Mouse (Mus musculus): ENCODE data around the gene Rnf38.
A peak's percentile ranks its signal among the peaks of the same experiment; 100 is the strongest.

The Rnf38 gene

DNA sequence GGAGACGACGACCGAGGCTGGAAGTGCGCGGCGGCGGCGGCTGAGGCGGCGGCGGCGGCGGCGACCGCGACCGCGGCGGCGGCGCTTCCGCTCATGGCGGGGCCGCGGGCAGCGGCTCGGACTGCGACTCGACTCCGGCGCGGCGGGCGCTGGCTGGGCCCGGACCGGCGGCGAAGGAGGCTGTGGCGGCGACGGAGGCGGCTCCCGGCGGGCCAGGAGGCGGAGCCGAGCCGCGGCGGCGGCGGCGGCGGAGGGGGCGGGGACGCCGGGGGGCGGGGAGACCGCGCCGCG, at the start of gene Rnf38:
TSS of gene Rnf38 (minus strand) at position 77 of the 291 bp plus-strand sequence.
- no peak for DNase-seq (ENCODE audit: low spot score)

GRCm38 (mm10) chr4:44281597-44282265, 48.1 kb upstream of the Rnf38 start:
- DNase-seq (ENCODE audit: low spot score) = peak; percentile 25

GRCm38 (mm10) chr4:44271134-44271533, 37.5 kb upstream of the Rnf38 start:
- DNase-seq (ENCODE audit: low spot score) = peak; percentile 31

DNA sequence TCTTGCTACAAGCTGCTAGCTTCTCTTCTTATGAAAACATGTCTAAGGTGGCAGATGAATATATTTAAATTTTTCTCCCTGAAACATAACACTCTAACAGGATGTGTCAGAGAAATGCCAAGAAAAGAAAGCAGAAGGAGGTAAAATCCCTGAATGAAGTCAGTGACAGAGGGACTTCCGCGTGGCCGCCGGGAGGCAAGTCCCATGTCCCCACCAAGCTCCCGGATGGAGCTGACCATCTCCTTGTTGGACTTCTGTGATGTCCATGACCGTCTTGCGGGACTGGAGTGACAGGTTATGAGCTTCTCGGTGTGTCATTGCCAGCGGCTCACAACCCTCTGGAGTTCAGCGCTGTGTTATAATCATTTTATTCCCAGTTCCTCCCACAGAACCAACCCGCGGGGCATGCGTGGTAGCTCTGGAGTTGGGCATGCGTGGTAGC, 35.8 kb upstream of the Rnf38 start:
- DNase-seq (ENCODE audit: low spot score) = no peak

DNA sequence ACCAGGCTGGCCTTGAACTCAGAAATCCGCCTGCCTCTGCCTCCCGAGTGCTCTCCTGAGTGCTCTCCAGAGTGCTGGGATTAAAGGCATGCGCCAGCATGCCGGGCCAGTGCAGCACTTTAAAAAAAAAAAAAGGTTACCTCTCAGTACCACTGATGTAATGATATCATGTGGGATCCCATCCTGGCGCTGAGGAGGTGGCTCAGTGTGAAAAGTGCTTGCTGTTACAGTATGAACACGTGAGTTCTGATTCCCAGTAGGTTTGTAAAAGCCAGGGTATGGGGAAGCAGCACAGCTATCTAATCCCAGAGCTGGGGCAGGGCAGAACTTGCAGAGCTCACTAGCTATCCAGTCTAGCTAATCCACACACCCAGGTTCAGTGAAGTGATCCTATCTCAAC, 33.8 kb upstream of the Rnf38 start:
- no peak for DNase-seq (ENCODE audit: low spot score)

DNA sequence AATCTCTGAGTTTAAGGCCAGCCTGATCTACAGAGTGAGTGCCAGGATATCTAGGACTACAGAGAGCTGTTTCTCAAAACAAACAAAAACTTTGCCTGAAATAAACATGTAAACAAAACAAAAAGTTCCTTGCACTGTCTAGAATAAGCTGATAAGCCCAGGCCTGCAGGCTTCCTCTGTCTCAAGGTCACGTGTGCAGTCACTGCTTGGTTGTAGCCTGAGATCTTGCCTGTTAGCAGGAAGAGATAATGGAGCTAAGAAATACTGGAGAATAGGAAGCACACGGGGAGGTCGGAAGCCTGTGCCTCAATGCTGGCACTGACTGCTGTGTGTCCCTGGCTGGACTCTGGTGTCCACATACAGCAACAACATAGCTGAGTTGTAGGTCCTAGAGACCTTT, 31.9 kb upstream of the Rnf38 start:
- DNase-seq (ENCODE audit: low spot score) = no peak

GRCm38 (mm10) chr4:44260244-44260643, 26.7 kb upstream of the Rnf38 start:
- peak; percentile 36 for DNase-seq (ENCODE audit: low spot score)

DNA sequence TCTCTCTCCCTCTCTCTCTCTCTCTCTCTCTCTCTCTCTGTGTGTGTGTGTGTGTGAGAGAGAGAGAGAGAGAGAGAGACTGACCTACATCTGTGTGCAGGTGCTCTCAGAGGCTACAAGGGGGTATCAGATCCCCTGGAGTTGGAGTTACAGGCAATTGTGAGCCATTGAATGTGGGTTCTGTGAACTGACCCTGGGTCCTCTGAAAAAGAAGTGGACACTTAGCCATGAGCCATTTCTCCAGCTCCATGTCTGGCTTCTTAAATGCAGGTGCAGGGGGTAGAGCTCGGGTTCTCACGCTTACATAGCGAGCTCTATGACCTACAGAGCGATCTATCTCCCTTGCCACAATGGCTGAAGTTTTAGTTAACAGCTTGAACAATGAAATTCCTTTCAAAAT, 25.5 kb upstream of the Rnf38 start:
- no peak for DNase-seq (ENCODE audit: low spot score)

DNA sequence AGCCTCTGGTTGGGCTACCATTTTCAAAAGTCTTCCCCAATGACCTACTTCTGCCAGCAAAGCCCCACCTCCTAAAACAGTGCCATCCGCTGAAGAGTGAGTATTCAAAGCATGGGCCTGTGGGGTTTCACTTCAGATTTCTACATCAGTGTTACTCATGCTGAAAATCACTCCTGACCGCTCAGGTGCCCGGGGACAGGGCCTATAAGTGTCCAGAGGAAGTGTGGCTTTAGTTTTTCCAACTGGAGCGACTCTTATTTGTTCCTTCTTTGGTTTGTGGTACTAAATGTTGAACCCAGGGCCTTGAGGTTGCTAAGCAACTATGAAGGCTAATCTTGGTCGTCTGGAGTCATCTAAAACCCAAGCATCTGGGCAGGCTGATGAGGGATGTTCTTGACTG, 21.0 kb upstream of the Rnf38 start:
- no peak for DNase-seq (ENCODE audit: low spot score)

DNA sequence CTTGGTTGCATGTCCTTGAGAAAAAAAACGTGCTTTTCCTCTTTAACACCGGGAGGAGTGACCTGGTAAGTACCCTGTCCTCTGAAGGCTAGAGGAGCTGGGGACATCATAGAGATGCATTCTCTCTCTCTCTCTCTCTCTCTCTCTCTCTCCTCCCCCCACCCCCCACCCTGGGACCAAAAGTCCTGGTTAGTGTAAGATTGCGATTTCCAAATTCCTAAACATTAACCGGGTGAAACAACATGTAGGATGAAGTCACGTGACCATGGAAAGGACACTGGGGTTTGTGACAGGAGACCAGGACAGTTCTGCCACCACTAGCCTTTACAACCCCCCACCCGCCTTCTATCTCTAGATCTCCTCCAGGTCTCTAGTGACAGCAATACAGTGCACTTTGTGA, 19.6 kb upstream of the Rnf38 start:
- DNase-seq (ENCODE audit: low spot score) = no peak

- DNase-seq (ENCODE audit: low spot score) = peak; percentile 23
Measured at GRCm38 (mm10) chr4:44251966-44252916, 18.7 kb upstream of the Rnf38 start.

DNA sequence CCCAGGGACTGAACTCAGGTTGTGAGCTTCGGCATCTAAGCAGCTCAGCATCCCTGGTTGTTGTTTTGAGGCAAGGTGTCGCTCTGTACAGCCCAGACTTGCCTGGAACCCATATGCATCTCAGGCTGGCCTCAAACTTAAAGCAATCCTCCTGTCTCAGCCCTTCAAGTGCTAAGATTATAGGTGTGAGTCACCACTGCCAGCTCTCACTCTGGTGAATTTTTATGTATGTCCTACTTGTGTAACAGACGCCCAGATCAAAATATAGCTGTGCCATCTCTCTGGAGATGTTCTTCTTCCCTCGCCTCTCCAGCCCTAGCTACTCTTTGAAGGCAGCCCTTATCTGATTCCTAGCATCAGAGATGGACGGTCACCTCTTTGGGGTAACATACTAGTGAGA, 17.9 kb upstream of the Rnf38 start:
- DNase-seq (ENCODE audit: low spot score) = no peak

DNA sequence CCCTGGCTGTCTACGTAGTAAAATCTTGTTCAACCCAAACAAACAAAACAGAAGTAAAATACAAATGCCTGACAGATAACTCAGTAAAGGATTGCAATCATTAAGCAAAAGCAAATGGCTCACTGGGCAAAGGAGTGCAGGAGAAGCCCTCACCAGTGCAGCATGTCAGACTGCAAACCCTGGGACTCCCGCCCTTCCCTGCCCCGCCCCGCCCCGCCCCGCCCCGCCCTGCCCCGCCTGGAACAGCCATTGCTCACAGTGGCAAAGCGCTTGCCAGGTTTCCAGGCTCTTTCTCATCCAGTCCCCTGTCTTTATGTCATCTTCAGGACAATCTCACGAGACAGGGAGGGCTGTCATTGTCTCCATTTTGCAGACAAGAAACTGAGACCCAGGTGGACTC, 16.1 kb upstream of the Rnf38 start:
- DNase-seq (ENCODE audit: low spot score) = no peak

DNA sequence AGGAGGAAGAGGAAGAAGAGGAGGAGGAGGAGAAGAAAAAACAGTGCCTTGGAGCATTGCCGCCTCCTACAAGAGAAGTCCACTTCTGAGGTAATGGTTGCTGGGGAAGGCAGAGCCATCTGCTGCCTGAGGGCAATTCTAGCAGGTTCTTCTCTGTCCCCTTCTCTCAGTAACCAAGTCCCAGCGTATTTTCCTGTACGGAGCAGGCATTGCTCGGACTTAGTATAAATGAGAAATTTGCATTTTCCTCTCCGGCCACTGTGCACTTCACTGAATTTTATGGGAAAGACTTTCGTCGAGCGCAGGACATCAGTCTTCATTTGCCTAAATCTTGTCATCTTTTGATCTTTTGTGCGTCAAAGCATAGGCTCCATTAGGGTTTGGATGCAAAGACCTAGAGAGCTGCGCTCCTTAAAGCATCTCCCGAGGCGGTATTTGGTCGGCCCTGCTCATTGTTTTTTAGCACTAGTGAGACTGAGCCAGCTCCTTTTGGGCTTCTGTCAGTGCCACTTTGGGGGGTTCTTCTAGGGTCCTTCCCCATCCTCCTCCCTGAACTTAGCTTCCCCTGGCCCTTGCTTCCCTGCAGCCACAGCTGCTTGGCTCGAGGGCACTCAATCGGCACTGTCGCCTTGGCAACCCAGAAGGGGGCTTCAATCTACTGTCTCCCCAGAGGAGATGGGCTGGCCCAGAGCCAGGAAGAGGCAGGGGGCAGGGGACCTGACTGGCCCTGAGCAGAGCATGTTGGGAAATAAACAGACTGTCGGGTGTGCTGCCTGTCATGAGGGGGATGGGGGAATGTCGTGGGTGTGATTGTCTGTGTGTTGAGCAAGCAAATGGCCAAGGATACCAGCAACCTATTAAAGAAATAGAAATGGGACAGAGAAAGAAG, 13.7 kb upstream of the Rnf38 start:
- DNase-seq (ENCODE audit: low spot score) = no peak

GRCm38 (mm10) chr4:44246285-44246684, 12.7 kb upstream of the Rnf38 start:
- DNase-seq (ENCODE audit: low spot score) = no peak

GRCm38 (mm10) chr4:44241638-44242037, 8.0 kb upstream of the Rnf38 start:
- DNase-seq (ENCODE audit: low spot score) = no peak

GRCm38 (mm10) chr4:44235946-44236345, 2.4 kb upstream of the Rnf38 start:
- DNase-seq (ENCODE audit: low spot score) = no peak

DNA sequence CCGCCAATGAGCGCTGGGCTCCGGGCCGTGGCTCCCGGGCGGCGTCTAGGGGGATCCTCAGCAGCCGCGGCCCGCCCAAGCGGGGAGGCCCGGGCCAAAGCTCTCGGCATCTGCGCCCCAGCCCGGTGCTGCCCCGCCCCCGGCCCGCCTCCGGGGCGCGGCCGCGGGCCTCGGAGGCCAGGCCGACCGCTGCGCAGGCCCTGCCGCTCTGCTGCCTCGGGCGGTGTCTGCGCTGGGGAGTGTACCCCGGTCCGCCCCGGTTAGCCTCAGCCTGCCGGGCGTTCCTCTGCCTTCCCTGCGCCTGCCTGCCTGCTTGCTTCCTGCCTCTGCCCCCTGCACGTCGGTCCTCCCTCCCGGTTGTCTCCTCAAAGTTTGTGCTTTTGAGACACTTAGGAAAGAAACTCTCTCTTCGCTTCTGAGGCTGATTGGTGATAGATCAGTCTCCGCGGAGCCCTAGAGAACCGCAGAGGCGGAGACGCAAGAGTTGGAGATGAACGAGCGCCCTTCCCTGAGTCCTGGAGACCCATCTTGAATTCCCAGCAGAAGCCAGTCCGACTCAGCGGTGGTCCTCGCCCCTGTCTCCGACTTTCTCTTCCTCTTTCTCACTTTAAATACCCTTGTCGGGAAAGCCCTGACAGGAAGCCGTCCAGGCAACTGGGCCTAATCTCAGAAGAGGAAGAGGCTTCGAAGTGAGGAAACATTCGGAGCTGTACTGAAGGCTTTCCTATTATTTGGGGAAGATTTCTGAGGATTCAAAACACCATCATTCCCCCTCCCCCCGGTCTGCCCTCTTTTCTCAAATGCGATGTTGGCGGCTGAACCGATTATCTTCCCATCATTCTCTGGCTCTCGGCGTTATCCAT, 646 bp upstream of the Rnf38 start:
- DNase-seq (ENCODE audit: low spot score) = peak; percentile 94

- peak; percentile 23 for DNase-seq (ENCODE audit: low spot score)
Measured at GRCm38 (mm10) chr4:44232771-44233712, 547 bp downstream of the Rnf38 start.

DNA sequence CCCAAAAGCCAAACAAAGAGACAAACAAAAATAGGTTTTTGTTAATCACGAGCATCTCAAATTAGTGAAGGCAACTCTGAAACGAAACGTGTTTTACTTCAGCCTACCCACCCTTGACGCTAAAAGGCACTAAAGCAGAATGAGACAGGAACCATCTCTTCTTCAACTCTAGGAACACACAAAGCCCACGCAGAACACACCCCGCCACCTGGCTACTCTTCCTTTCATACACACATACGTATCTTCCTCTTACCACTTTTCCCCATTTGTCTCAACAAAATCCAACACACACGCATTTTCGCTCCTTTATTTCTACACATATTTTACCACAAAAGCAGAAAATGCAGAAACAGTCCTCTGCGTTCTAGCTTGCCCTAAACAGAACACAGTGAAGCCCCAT, 8.5 kb downstream of the Rnf38 start:
- DNase-seq (ENCODE audit: low spot score) = no peak
